Mouse (Mus musculus): ENCODE data around the gene P3h4. TPM values are rescaled to one million over a fixed set of nuclear protein-coding genes. Genes with fewer than 3 reads are reported as not detected.

Gene P3h4
- polyA plus RNA-seq, 1 experiment: not detected

DNA sequence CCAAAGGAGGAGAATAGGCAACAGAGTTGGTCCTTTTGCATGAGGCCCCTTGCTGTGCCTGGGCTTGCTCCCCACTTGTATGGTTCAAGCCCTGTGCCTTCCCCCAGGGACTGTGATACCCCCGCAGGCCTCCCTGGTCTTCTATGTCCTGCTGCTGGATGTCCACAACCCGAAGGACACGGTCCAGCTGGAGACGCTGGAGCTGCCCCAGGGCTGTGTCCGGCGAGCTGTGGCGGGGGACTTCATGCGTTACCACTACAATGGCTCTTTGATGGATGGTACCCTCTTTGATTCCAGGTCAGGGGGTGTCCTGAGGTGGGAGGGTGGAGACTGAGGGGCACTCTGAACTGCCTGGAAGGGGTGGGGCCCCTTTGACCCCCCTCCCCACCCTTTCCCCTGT is 6.9 kb upstream of the P3h4 start:
- TF ChIP-seq GATA1 (IDR thresholded peaks at IDR 0.05; ENCODE audit: low read length): no peak

DNA sequence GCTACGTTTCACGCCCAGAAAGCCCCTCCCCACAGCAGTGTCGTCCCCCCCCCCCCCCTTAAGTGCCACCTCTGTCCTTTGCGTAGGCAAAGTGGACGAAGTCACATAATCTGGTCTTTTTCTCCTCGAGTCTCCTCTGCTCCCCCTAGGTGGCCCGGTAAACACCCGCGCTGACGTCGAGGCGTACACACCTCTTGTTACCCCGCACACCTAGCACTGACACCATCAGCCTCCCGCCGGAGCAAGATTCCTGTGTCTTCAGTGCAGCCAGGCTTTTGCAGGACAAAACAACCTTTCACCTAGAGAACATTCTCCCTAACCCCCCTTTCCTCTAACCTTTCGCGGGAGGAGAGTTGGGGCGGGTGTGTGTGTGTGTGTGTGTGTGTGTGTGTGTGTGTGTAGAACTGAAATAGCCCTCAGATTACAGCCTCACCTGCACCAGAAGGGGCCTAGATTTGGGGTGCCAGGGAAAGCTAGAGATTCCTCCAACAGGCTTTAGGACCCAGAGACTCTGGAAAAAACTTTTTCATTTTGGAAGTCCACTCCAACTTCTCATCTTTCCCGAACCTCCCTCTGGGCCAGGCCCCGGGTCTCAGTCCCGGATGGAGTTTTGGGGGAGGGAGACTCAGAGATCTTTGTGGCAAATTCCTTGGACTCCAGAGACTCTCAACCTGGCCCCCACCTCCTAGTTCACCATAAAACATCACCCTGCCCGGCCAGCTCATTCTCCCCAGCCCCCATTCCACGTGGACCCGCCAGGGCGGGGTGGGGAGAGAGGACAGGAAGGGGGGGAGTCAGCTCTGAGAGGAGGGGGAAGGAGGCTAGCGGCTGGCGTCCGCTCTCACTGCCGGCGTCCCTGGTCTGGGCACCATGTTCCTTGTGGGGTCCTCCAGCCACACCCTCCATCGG is 532 bp upstream of the P3h4 start, which contains the start of gene Fkbp10:
Gene Fkbp10 (plus strand): TSS at position 784 of the 909 bp plus-strand sequence.
- TF ChIP-seq GATA1 (IDR thresholded peaks at IDR 0.05; ENCODE audit: low read length): no peak

DNA sequence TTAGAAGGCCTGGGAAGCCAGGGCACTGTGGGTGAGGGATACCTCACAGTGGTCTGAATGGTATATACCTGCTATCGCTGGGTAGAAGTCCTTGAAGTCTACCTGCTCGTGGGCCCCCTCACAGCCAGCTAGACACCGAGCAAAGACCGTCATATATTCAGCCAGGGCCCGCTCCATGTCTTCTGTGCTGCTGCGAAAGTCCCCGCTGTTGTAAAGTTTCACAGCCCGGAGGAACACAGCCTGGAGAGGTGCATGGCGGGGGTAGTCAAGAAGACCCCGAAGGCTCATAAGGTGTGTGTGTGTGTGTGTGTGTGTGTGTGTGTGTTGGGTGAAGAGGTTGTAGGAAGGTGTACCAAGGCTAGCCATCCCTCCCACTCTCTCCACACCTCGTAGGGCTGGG is 1.1 kb downstream of the P3h4 start:
- TF ChIP-seq GATA1 (IDR thresholded peaks at IDR 0.05; ENCODE audit: low read length): no peak

DNA sequence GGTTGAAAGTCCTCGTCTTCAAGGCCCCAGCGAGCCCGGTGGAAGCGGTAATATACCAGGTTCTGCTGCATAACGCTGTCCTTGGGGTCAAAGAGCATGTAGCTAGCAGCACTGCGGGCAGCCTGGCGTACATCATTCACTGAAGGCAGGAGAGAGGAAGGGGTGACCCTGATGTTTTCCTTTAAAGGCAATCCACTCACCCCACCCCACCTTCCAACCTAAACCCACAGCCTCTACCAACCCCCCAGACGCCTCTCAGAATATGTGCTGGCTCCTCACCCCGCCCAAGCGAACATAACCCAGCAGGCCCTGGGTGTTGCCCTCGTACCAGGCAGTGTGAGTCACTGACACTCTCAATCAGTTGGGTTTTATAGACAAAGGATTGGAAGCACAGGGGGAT is 2.9 kb downstream of the P3h4 start:
- TF ChIP-seq GATA1 (IDR thresholded peaks at IDR 0.05; ENCODE audit: low read length): no peak

- no peak for TF ChIP-seq GATA1 (IDR thresholded peaks at IDR 0.05; ENCODE audit: low read length)
Measured at GRCm38 (mm10) chr11:100409686-100410085, 5.0 kb downstream of the P3h4 start.

GRCm38 (mm10) chr11:100408835-100409462 is 5.7 kb downstream of the P3h4 start:
- no peak for TF ChIP-seq GATA1 (IDR thresholded peaks at IDR 0.05; ENCODE audit: low read length)

GRCm38 (mm10) chr11:100408076-100408834 is 6.4 kb downstream of the P3h4 start:
- no peak for TF ChIP-seq GATA1 (IDR thresholded peaks at IDR 0.05; ENCODE audit: low read length)

GRCm38 (mm10) chr11:100406995-100407705 is 7.5 kb downstream of the P3h4 start:
- TF ChIP-seq GATA1 (IDR thresholded peaks at IDR 0.05; ENCODE audit: low read length): no peak

- TF ChIP-seq GATA1 (IDR thresholded peaks at IDR 0.05; ENCODE audit: low read length): no peak
Measured at GRCm38 (mm10) chr11:100406273-100406672, 8.4 kb downstream of the P3h4 start.

- TF ChIP-seq GATA1 (IDR thresholded peaks at IDR 0.05; ENCODE audit: low read length): no peak
Measured at GRCm38 (mm10) chr11:100404456-100405074, 10.1 kb downstream of the P3h4 start.

- TF ChIP-seq GATA1 (IDR thresholded peaks at IDR 0.05; ENCODE audit: low read length): no peak
Measured at GRCm38 (mm10) chr11:100403445-100404134, 11.0 kb downstream of the P3h4 start.

GRCm38 (mm10) chr11:100402682-100403081 is 12.0 kb downstream of the P3h4 start:
- TF ChIP-seq GATA1 (IDR thresholded peaks at IDR 0.05; ENCODE audit: low read length): no peak

- no peak for TF ChIP-seq GATA1 (IDR thresholded peaks at IDR 0.05; ENCODE audit: low read length)
Measured at GRCm38 (mm10) chr11:100402240-100402639, 12.4 kb downstream of the P3h4 start.

DNA sequence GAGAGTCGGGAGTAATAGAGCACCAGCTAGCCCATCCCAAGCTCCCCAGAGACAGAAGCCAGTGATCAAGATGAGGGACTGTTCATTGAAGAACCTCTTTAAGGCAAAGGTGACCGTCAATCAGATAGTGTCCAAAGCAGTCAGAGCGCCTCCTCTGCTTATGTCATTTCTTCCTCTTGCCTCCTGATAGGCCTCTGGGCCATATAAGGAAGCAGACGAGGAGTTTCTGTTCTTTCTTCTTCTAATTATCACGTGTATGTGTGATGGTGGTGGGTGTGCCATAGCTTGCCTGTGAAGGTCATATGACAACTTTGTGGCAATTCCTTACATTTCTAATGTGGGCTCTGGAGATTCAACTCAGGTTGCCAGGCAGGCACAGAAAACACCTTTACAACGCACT is 13.8 kb downstream of the P3h4 start:
- TF ChIP-seq GATA1 (IDR thresholded peaks at IDR 0.05; ENCODE audit: low read length): no peak
